Mouse (Mus musculus) liver, postnatal 0 days (tissue): ENCODE measurements around the gene Plcb2.

Experiments used
- CTCF ChIP-seq: sonication (generic); IDR thresholded peaks from 2 replicates; pipeline ENCODE4 v1.5.1; 2016; ENCODE audit warnings: antibody characterized with exemption, low read depth
- EP300 ChIP-seq: IDR thresholded peaks from 2 replicates; pipeline ENCODE4 v1.6.1; 2016; ENCODE audit warnings: antibody characterized with exemption, low read depth, mild to moderate bottlenecking

DNA sequence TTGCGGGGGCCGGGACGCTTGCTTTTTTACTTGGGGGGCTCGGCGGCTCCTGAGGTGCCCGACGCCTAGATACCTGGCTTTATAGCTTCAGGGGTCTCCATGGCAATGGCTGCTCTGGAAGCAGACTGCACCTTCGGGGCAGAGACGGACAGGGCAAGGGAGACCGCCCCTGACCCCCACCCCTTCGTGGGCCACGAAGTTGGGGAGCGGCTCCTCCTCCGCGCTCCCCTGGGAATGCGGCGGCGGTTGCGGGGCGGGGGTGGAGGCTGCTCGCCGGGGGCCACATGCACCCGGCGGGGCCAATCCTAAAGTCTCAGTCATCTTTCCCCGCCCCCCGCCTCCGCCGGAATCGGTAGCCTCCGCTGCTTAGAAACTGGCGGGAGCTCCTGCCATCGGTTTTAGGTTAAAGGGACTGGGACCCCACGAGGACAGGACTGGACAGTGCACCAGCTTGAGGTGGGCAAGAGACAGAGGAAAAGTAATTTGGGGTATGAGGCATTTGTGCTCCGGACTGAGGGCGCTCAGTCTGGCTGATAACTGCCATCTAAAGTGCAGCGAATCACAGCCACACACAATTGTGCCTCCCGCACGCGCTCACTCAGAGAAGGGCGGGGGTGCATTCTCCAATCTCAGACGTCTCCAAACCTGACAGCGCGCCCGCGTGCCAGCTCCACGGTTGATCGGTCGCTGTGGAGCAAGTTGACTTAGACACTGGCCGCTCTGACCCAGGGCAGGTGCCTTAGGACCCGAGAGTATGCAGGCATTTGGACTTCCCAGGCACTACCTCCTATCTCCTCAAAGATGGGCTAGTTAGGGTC lies 24.1 kb downstream of the Plcb2 start, which contains the start of gene Ankrd63:
- TF ChIP-seq CTCF (no peak), EP300 (no peak)
